Mouse (Mus musculus): ENCODE results near the gene Gm10401.

The Gm10401 gene

GRCm38 (mm10) chr5:115070457-115070856 lies 27.6 kb downstream of the Gm10401 start:
- no peak for DNase-seq (ENCODE audit: low read depth, low spot score)

GRCm38 (mm10) chr5:115069611-115070010 lies 28.5 kb downstream of the Gm10401 start:
- DNase-seq (ENCODE audit: low read depth, low spot score), result no peak

- DNase-seq (ENCODE audit: low read depth, low spot score), result no peak
Measured at GRCm38 (mm10) chr5:115068671-115069421, 29.2 kb downstream of the Gm10401 start.

GRCm38 (mm10) chr5:115066245-115066644 lies 31.9 kb downstream of the Gm10401 start:
- DNase-seq (ENCODE audit: low read depth, low spot score), result no peak

- no peak for DNase-seq (ENCODE audit: low read depth, low spot score)
Measured at GRCm38 (mm10) chr5:115063391-115063790, 34.7 kb downstream of the Gm10401 start.

- DNase-seq (ENCODE audit: low read depth, low spot score), result no peak
Measured at GRCm38 (mm10) chr5:115062566-115062965, 35.5 kb downstream of the Gm10401 start.

- DNase-seq (ENCODE audit: low read depth, low spot score), result no peak
Measured at GRCm38 (mm10) chr5:115060977-115061376, 37.1 kb downstream of the Gm10401 start.

GRCm38 (mm10) chr5:115060067-115060695 lies 37.9 kb downstream of the Gm10401 start:
- DNase-seq (ENCODE audit: low read depth, low spot score), result no peak

- DNase-seq (ENCODE audit: low read depth, low spot score), result peak; percentile 65
Measured at GRCm38 (mm10) chr5:115058584-115059297, 39.4 kb downstream of the Gm10401 start.

GRCm38 (mm10) chr5:115057153-115057552 lies 40.9 kb downstream of the Gm10401 start:
- DNase-seq (ENCODE audit: low read depth, low spot score), result no peak

- no peak for DNase-seq (ENCODE audit: low read depth, low spot score)
Measured at GRCm38 (mm10) chr5:115055418-115055817, 42.7 kb downstream of the Gm10401 start.

GRCm38 (mm10) chr5:115053791-115054396 lies 44.2 kb downstream of the Gm10401 start:
- DNase-seq (ENCODE audit: low read depth, low spot score), result no peak

GRCm38 (mm10) chr5:115052546-115052945 lies 45.5 kb downstream of the Gm10401 start:
- DNase-seq (ENCODE audit: low read depth, low spot score), result no peak

- DNase-seq (ENCODE audit: low read depth, low spot score), result no peak
Measured at GRCm38 (mm10) chr5:115050776-115051175, 47.3 kb downstream of the Gm10401 start.

- DNase-seq (ENCODE audit: low read depth, low spot score), result no peak
Measured at GRCm38 (mm10) chr5:115049692-115050091, 48.4 kb downstream of the Gm10401 start.
